Mouse (Mus musculus) testis, adult 10 weeks (tissue): Measurements from ENCODE around the gene Golm1. TPM values are rescaled to one million over a fixed set of nuclear protein-coding genes. Genes with fewer than 3 reads are reported as not detected.

Experiments used
- polyA plus RNA-seq: library from polyadenylated mRNA; stranded (reverse); fragments of 350-450 nt; fragmentation: Illumina TruSeq; extraction: RNeasy Lipid Tissue Mini Kit (QIAGEN cat#74804); gene quantifications from one replicate; pipeline ENCODE4 v1.2.3, GENCODE M21; 2014; ENCODE audit warnings: low read depth, low replicate concordance

Gene Golm1
- polyA plus RNA-seq, result 4.7 TPM

DNA sequence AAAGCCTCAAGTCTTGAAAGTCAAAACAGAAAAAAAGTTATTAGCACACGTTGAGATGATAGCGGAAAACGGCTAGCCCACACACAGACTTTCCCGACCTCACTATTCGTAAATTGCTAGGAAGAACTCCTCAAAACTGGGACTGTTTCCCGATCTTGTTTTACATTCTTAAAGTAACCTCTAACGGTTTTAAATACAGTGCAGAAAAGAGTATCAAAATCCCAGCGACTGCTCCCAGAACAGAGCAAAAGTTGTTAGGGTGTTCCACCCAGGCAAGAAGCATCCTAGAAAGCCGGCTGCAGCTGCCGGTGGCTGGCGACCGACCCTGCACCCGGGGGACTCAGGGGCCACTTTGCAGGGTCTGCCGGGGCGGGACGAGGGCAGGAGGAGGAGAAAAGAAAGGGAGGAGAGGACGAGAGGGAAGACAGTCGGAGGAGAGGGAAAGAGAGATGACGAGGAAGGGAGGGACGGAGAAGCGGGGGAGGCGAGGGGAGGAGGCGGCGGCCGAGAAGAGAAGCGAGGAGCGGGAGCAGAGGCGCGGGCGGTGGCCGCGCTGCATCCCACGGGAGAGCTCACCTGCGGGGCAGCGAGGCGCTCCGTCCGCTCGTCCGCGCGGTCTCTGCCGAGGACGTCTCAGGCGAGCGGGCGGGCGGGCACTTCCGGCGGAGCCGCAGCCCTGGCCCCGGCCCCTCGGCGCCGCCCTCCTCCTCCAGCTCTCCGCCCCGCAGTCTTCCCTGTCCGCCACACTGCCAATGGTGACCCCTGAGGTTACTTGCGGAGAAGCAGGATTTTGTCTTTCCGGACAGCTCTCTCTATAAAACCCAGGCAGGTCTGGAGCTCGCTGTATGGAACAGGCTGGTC is at the start of gene Golm1:
Gene Golm1, minus strand, starts transcription at position 661 of the 861 bp plus-strand sequence.

GRCm38 (mm10) chr13:59711984-59712383 is 36.4 kb upstream of the Golm1 start, which contains the start of gene Spata31d1b:
Spata31d1b (plus strand) TSS chr13:59712284.

DNA sequence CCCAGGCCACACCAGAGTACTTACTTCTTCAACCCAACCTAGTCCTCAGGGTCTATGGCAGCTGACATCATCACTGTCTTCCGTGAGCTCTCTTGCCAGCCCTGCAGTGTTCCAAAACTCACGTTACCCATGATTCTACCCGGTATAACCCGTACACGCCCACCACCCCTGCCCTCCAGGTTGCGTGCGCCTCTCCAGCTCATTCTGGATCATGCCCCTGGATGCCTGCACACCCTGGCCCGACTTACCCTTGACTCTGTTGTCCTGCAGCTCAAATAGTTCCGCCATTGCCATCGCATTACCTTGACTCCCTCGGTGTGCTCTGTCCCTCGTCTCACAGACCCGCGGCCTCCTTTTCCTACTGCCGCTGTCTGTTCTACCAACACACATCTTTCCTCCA is 34.6 kb upstream of the Golm1 start, which contains the start of gene Spata31d1a:
Gene Spata31d1a, minus strand, starts transcription at position 101 of the 400 bp plus-strand sequence.

DNA sequence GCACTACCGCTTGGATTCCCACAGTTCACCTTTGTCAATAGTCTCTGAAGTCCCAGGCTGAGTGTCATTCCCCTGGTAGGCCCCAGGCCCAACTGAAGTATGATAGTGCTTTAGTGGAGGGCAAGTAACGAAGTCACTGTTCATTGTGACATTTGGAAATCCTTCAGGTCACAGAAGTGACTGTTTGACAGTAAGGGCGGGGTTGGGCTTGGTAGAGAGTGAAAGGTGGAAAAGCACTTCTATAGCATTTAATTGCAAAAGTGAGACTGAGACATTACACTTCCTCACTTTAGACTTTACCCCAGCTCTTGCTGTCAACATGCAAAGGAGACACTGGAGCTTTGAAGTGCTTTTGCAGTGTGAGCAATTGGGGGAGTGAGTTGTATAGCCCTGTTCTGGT is 18.4 kb upstream of the Golm1 start, which contains the start of gene 4921517D22Rik:
Gene 4921517D22Rik, minus strand, starts transcription at position 101 of the 400 bp plus-strand sequence.

GRCm38 (mm10) chr13:59584947-59585647 is 90.5 kb downstream of the Golm1 start, which contains the start of the genes Agtpbp1 and Naa35:
Agtpbp1 (minus strand) TSS chr13:59585227.
Naa35 (plus strand) TSS chr13:59585259.

Other genes with a start within 250 kb of the Golm1 start
- gene Agtpbp1, start 90.6 kb downstream of the Golm1 start, polyA plus RNA-seq, result 422 TPM
- gene Naa35, start 90.6 kb downstream of the Golm1 start, polyA plus RNA-seq, result 267 TPM
- gene 4921517D22Rik, start 18.3 kb upstream of the Golm1 start, polyA plus RNA-seq, result 23.4 TPM
- 44.3 TPM for gene Spata31d1a, start 34.5 kb upstream of the Golm1 start, polyA plus RNA-seq
- 33.9 TPM for gene Spata31d1b, start 36.5 kb upstream of the Golm1 start, polyA plus RNA-seq
- 43.0 TPM for gene Spata31d1d, start 55.9 kb upstream of the Golm1 start, polyA plus RNA-seq
- 118 TPM for gene 1700014D04Rik, start 70.9 kb upstream of the Golm1 start, polyA plus RNA-seq
- 201 TPM for gene Isca1, start 94.0 kb upstream of the Golm1 start, polyA plus RNA-seq
- gene Gm49354, start 106.4 kb upstream of the Golm1 start, polyA plus RNA-seq, result not detected
- gene Tut7, start 147.3 kb upstream of the Golm1 start, polyA plus RNA-seq, result 78.4 TPM